Mouse (Mus musculus) forebrain, embryonic 12.5 days (tissue): ENCODE data around the gene Cdc42bpa. TPM values are rescaled to one million over a fixed set of nuclear protein-coding genes. Genes with fewer than 3 reads are reported as not detected.

Experiments
- ATAC-seq: fragments of 200-750 bp; cut with Nextera tagmentation; 2 replicates; pipeline ENCODE4 v1.8.0; 2017; ENCODE audit warnings: moderate TSS enrichment; ENCODE audit not compliant: low FRiP score
- H3K27ac ChIP-seq: fragments of 300-500 bp; sonication (generic); 2 replicates; pipeline ENCODE4 v1.5.1; 2016; ENCODE audit warnings: mild to moderate bottlenecking
- H3K27me3 ChIP-seq: fragments of 300-500 bp; sonication (generic); 2 replicates; pipeline ENCODE4 v1.6.1; 2016; ENCODE audit warnings: mild to moderate bottlenecking
- H3K36me3 ChIP-seq: fragments of 300-500 bp; sonication (generic); replicated peaks from 2 replicates; pipeline ENCODE4 v1.6.1; 2016; ENCODE audit warnings: mild to moderate bottlenecking
- H3K4me1 ChIP-seq: fragments of 300-500 bp; sonication (generic); 2 replicates; pipeline ENCODE4 v1.6.1; 2016
- H3K4me2 ChIP-seq: fragments of 300-500 bp; sonication (generic); 2 replicates; pipeline ENCODE4 v1.6.1; 2016; ENCODE audit warnings: mild to moderate bottlenecking, moderate library complexity
- H3K4me3 ChIP-seq: fragments of 300-500 bp; sonication (generic); replicated peaks from 2 replicates; pipeline ENCODE4 v1.5.1; 2016; ENCODE audit warnings: mild to moderate bottlenecking
- H3K9ac ChIP-seq: fragments of 300-500 bp; sonication (generic); 2 replicates; pipeline ENCODE4 v1.6.1; 2016; ENCODE audit warnings: mild to moderate bottlenecking
- H3K9me3 ChIP-seq: fragments of 300-500 bp; sonication (generic); 2 replicates; pipeline ENCODE4 v1.6.1; 2016
- WGBS: fragments of 180-500 bp; shearing (Covaris S2); methylation state at CpG from one replicate; pipeline ENCODE4 v1.1.7; 2016; 5-methylcytosine and 5-hydroxymethylcytosine counted together
- polyA plus RNA-seq: library from polyadenylated mRNA; unstranded; fragments of >200 nt; fragmentation: Nextera tagmentation; extraction: Ambion mirVana; gene quantifications from 2 replicates; pipeline ENCODE4 v1.2.1, GENCODE M21; 2016

The Cdc42bpa gene
- polyA plus RNA-seq, 1 experiment from 2014 or later = 24.0 TPM

DNA sequence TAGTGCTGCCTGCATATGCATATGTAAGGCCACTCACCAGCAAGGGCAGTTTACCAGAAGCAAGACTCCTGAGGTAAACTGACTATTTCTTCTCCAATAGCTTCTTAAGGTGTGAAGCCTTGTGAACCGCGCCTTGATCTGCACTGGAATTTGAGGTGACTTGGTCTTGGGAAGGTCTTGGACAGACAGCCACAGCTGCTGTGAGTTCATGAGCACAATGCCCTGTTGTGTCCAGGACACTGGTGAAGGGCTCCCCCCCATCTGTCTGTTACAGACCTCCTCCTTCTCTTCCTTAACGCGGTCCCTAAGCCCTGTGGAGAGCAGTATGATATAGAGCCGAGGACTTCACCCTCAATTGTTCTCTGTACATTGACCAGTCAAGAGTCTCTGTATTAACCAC lies 138.2 kb downstream of the Cdc42bpa start:
- no peak for ATAC-seq
- Histone ChIP-seq H3K4me3 (no peak overlapping the region), H3K27me3 (no peaks in the 10 kb centered on the region), H3K4me1 (no peaks in the 10 kb centered on the region), H3K36me3 (peaks cover 5% of the 10 kb centered on the region; the same call in 1 of the 2 replicates), H3K9me3 (no peaks in the 10 kb centered on the region), H3K4me2 (no peak overlapping the region), H3K9ac (no peak overlapping the region), H3K27ac (no peak overlapping the region)
- 84% methylated on average over 5 of the region's 5 CpGs for WGBS

- H3K4me2 ChIP-seq = no peak overlapping the region
- H3K36me3 ChIP-seq = no peaks in the 10 kb centered on the region
- no peak overlapping the region for H3K9ac ChIP-seq
- no peaks in the 10 kb centered on the region for H3K9me3 ChIP-seq
- no peak overlapping the region for H3K27ac ChIP-seq
- no peaks in the 10 kb centered on the region for H3K27me3 ChIP-seq
- ATAC-seq = no peak
- H3K4me3 ChIP-seq = no peak overlapping the region
- WGBS = 75% methylated on average over 3 of the region's 3 CpGs
- peaks cover 7% of the 10 kb centered on the region; the same call in 1 of the 2 replicates for H3K4me1 ChIP-seq
These were observed 144.3 kb downstream of the Cdc42bpa start for GRCm38 (mm10) chr1:180104567-180104966.

DNA sequence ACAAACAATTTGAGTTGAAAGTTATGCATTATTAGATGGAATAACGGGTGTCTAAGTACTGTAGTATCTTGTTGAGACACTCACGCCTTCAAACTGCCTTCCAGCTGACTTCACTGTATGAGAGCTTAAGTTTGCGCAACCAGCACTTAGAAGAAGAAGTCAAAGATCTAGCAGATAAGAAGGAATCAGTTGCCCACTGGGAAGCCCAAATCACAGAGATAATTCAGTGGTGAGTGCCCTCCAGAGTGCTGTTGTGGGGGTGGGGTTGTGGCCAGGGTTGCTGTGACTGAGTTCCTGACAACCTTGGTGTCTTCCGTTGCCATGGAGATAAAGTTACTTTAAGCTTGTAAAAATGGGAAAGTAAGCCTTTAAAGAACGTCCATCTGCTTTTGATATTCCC lies 148.8 kb downstream of the Cdc42bpa start:
- Histone ChIP-seq H3K4me3 (no peak overlapping the region), H3K9ac (no peak overlapping the region), H3K4me1 (peaks cover 7% of the 10 kb centered on the region; the same call in 1 of the 2 replicates), H3K27me3 (no peaks in the 10 kb centered on the region), H3K4me2 (no peak overlapping the region), H3K27ac (no peak overlapping the region), H3K9me3 (no peaks in the 10 kb centered on the region), H3K36me3 (0 out of 2 replicates have a peak, but pooled peaks cover 5% of the 10 kb centered on the region)
- WGBS = 68% methylated on average over 5 of the region's 5 CpGs
- ATAC-seq = no peak

GRCm38 (mm10) chr1:180116525-180116924 lies 156.3 kb downstream of the Cdc42bpa start:
- no peak overlapping the region for H3K4me2 ChIP-seq
- H3K36me3 ChIP-seq = peaks cover 5% of the 10 kb centered on the region; the same call in 1 of the 2 replicates
- no peaks in the 10 kb centered on the region for H3K9me3 ChIP-seq
- H3K9ac ChIP-seq = no peak overlapping the region
- no peak for ATAC-seq
- no peaks in the 10 kb centered on the region for H3K27me3 ChIP-seq
- no peak overlapping the region for H3K27ac ChIP-seq
- no peak overlapping the region for H3K4me3 ChIP-seq
- no peaks in the 10 kb centered on the region for H3K4me1 ChIP-seq
- 86% methylated on average over 1 of the region's 1 CpGs for WGBS

DNA sequence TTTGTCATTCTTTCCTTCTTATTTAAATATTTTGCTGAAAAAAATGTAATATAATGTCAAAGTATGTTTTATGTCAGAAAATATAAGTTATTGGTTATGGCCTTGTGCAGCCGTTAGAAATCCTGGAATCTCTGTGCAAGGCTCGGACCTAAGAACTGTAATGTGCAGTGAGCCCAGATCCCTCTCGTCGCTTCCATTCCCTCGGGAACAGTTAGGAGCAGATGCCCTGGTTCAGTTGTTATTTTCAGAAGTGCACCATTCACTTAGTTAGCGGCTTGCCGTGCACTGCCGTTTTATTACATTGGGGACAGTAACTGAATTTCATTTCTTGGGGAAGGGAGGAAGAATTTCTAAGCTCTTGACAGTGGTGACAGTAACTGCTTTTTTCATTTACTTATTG lies 158.0 kb downstream of the Cdc42bpa start:
- Histone ChIP-seq H3K27ac (no peak overlapping the region), H3K27me3 (no peaks in the 10 kb centered on the region), H3K4me2 (no peak overlapping the region), H3K4me1 (no peaks in the 10 kb centered on the region), H3K9me3 (no peaks in the 10 kb centered on the region), H3K9ac (no peak overlapping the region), H3K4me3 (no peak overlapping the region), H3K36me3 (peaks cover 4% of the 10 kb centered on the region; the same call in 1 of the 2 replicates)
- no peak for ATAC-seq
- 88% methylated on average over 8 of the region's 8 CpGs for WGBS

- WGBS = 97% methylated on average over 5 of the region's 5 CpGs
- ATAC-seq = no peak
- no peak overlapping the region for H3K4me2 ChIP-seq
- H3K27ac ChIP-seq = no peak overlapping the region
- H3K27me3 ChIP-seq = no peaks in the 10 kb centered on the region
- H3K36me3 ChIP-seq = no peaks in the 10 kb centered on the region; the same call in 1 of the 2 replicates
- no peak overlapping the region for H3K9ac ChIP-seq
- no peaks in the 10 kb centered on the region for H3K9me3 ChIP-seq
- H3K4me1 ChIP-seq = no peaks in the 10 kb centered on the region
- H3K4me3 ChIP-seq = no peak overlapping the region
These were observed 168.0 kb downstream of the Cdc42bpa start for GRCm38 (mm10) chr1:180128077-180128792.

GRCm38 (mm10) chr1:180131402-180131801 lies 171.1 kb downstream of the Cdc42bpa start:
- peaks cover 5% of the 10 kb centered on the region; the same call in 1 of the 2 replicates for H3K36me3 ChIP-seq
- no peaks in the 10 kb centered on the region for H3K27me3 ChIP-seq
- no peaks in the 10 kb centered on the region for H3K4me1 ChIP-seq
- no peaks in the 10 kb centered on the region for H3K9me3 ChIP-seq
- whole genome bisulfite sequencing = 66% methylated on average over 3 of the region's 3 CpGs
- no peak overlapping the region for H3K27ac ChIP-seq
- H3K9ac ChIP-seq = no peak overlapping the region
- H3K4me3 ChIP-seq = no peak overlapping the region
- no peak for ATAC-seq
- H3K4me2 ChIP-seq = no peak overlapping the region

DNA sequence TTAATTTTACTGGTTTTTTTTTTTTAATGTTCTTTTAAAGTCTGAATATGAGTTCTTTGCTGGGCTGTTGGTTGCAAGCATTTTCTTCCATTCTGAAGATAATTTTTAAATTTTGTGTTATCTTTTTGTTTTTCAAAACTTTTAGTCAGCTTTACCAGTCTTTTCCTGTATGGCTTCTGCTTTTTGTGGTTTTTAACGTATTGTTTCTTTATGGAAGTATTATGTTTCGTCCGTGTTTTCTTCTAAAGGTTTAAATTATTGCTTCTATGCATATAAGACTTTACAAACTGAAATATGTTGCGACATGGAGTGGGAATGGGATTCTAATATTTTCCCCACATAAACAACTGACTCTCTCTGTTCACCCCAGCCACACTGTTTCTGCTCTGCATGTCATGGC lies 171.9 kb downstream of the Cdc42bpa start:
- Histone ChIP-seq H3K9ac (no peak overlapping the region), H3K4me1 (no peaks in the 10 kb centered on the region)
- 92% methylated on average over 4 of the region's 4 CpGs for WGBS

GRCm38 (mm10) chr1:180139158-180139557 lies 178.9 kb downstream of the Cdc42bpa start:
- 79% methylated on average over 4 of the region's 4 CpGs for WGBS

More for the DNA sequence above, 171.9 kb downstream of the Cdc42bpa start:
- Histone ChIP-seq H3K4me3 (no peak overlapping the region), H3K27me3 (no peaks in the 10 kb centered on the region), H3K4me2 (no peak overlapping the region), H3K36me3 (peaks cover 10% of the 10 kb centered on the region), H3K9me3 (no peaks in the 10 kb centered on the region), H3K27ac (no peak overlapping the region)
- no peak for ATAC-seq

GRCm38 (mm10) chr1:180140970-180141369 lies 180.7 kb downstream of the Cdc42bpa start:
- Histone ChIP-seq H3K27me3 (no peaks in the 10 kb centered on the region), H3K27ac (no peak overlapping the region), H3K4me1 (no peaks in the 10 kb centered on the region), H3K4me3 (no peak overlapping the region), H3K9me3 (no peaks in the 10 kb centered on the region), H3K9ac (no peak overlapping the region), H3K4me2 (no peak overlapping the region), H3K36me3 (peaks cover 53% of the 10 kb centered on the region)
- WGBS = 91% methylated on average over 2 of the region's 2 CpGs
- no peak for ATAC-seq

More at GRCm38 (mm10) chr1:180139158-180139557, 178.9 kb downstream of the Cdc42bpa start:
- Histone ChIP-seq H3K9me3 (no peaks in the 10 kb centered on the region), H3K4me3 (no peak overlapping the region), H3K27ac (no peak overlapping the region), H3K36me3 (peaks cover 50% of the 10 kb centered on the region), H3K4me1 (no peaks in the 10 kb centered on the region), H3K4me2 (no peak overlapping the region), H3K27me3 (no peaks in the 10 kb centered on the region), H3K9ac (no peak overlapping the region)
- ATAC-seq = no peak

DNA sequence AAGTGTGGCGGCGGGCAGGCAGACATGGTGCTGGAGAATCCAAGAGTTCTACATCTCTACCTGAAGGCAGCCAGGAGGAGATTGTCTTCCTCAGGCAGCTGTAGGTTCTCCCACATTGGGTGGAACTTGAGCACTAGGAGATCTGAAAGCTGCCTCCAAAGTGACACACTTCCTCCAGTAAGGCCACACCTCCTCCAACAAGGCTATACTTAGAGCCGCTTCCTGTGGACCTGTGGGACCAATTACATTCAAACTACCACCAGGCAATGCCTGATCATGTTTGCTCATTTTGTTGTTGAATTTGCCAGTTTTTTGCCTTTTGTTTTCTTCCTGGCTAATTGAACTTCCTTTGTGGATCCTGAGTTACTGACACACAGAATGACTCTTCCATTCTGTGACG lies 187.8 kb downstream of the Cdc42bpa start:
- no peak overlapping the region for H3K27ac ChIP-seq
- WGBS = 89% methylated on average over 4 of the region's 4 CpGs
- H3K36me3 ChIP-seq = peaks cover 38% of the 10 kb centered on the region
- no peaks in the 10 kb centered on the region for H3K9me3 ChIP-seq
- ATAC-seq = no peak
- no peak overlapping the region for H3K9ac ChIP-seq
- no peak overlapping the region for H3K4me3 ChIP-seq
- no peaks in the 10 kb centered on the region for H3K27me3 ChIP-seq
- no peak overlapping the region for H3K4me2 ChIP-seq
- no peaks in the 10 kb centered on the region for H3K4me1 ChIP-seq

GRCm38 (mm10) chr1:180148563-180148962 lies 188.3 kb downstream of the Cdc42bpa start:
- no peak overlapping the region for H3K27ac ChIP-seq
- H3K9me3 ChIP-seq = no peaks in the 10 kb centered on the region
- ATAC-seq = no peak
- H3K27me3 ChIP-seq = no peaks in the 10 kb centered on the region
- 90% methylated on average over 4 of the region's 4 CpGs for WGBS
- H3K4me3 ChIP-seq = no peak overlapping the region
- H3K4me1 ChIP-seq = no peaks in the 10 kb centered on the region
- no peak overlapping the region for H3K9ac ChIP-seq
- peaks cover 39% of the 10 kb centered on the region for H3K36me3 ChIP-seq
- no peak overlapping the region for H3K4me2 ChIP-seq

DNA sequence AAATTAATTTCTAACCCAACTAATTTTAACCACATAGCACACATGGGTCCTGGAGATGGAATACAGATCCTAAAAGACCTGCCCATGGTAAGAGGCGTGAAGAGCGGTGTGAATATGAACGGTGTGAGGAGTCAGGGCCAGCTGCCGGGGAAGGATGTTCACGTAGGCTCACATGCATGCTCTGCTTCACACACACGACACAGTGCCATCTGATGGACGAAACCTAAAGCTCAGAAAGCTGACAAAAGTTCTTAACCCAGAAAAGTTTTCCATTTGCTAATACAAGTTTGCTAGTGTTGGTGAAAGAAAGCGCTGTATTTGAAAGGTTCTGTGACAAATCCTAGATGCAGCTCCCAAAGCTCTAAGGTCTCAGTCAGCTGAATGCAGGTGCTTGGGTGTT lies 190.9 kb downstream of the Cdc42bpa start:
- Histone ChIP-seq H3K4me3 (no peak overlapping the region), H3K36me3 (peaks cover 38% of the 10 kb centered on the region), H3K4me2 (no peak overlapping the region), H3K9me3 (no peaks in the 10 kb centered on the region), H3K9ac (no peak overlapping the region), H3K4me1 (no peaks in the 10 kb centered on the region), H3K27ac (no peak overlapping the region), H3K27me3 (no peaks in the 10 kb centered on the region)
- 84% methylated on average over 8 of the region's 8 CpGs for WGBS
- no peak for ATAC-seq
